Mouse (Mus musculus) lung, embryonic 14.5 days (tissue): ENCODE data around the gene Fosl1. TPM values are rescaled to one million over a fixed set of nuclear protein-coding genes. Genes with fewer than 3 reads are reported as not detected.

Source experiments
- ATAC-seq: fragments of 200-750 bp; cut with Nextera tagmentation; 2 replicates; pipeline ENCODE4 v1.8.0; 2017; ENCODE audit warnings: mild to moderate bottlenecking, moderate TSS enrichment, moderate library complexity; ENCODE audit not compliant: insufficient read depth
- DNase-seq: peaks from one replicate; pipeline ENCODE4 v3.0.0-alpha.2; 2015
- H3K27ac ChIP-seq: fragments of 300-500 bp; sonication (generic); 2 replicates; pipeline ENCODE4 v1.5.1; 2014; ENCODE audit warnings: low read depth, mild to moderate bottlenecking, moderate library complexity
- H3K27me3 ChIP-seq: fragments of 300-500 bp; sonication (generic); 2 replicates; pipeline ENCODE4 v1.6.1; 2014; ENCODE audit warnings: low read length, control low read depth; ENCODE audit not compliant: insufficient read depth
- H3K36me3 ChIP-seq: fragments of 300-500 bp; sonication (generic); 2 replicates; pipeline ENCODE4 v1.6.1; 2014; ENCODE audit warnings: control low read depth; ENCODE audit not compliant: insufficient read depth
- H3K4me1 ChIP-seq: fragments of 300-500 bp; sonication (generic); 2 replicates; pipeline ENCODE4 v1.6.1; 2014; ENCODE audit warnings: antibody characterized with exemption, control low read depth; ENCODE audit not compliant: insufficient read depth
- H3K4me2 ChIP-seq: fragments of 300-500 bp; sonication (generic); 2 replicates; pipeline ENCODE4 v1.6.1; 2014; ENCODE audit warnings: mild to moderate bottlenecking
- H3K4me3 ChIP-seq: fragments of 300-500 bp; sonication (generic); 2 replicates; pipeline ENCODE4 v1.5.1; 2014; ENCODE audit warnings: low read depth, low read length
- H3K9ac ChIP-seq: fragments of 300-500 bp; sonication (generic); 2 replicates; pipeline ENCODE4 v1.6.1; 2014
- H3K9me3 ChIP-seq: fragments of 300-500 bp; sonication (generic); 2 replicates; pipeline ENCODE4 v1.6.1; 2016; ENCODE audit warnings: low read depth, low read length, control low read depth
- CTCF ChIP-seq: IDR thresholded peaks from 2 replicates; pipeline ENCODE4 v1.5.1; 2016; ENCODE audit warnings: antibody characterized with exemption, low read depth
- WGBS: fragments of 180-500 bp; shearing (Covaris S2); extraction: QIAGEN DNeasy Blood & Tissue Kit; methylation state at CpG from one replicate; pipeline ENCODE4 v1.1.7; 2014; 5-methylcytosine and 5-hydroxymethylcytosine counted together
- polyA plus RNA-seq: library from polyadenylated mRNA; unstranded; fragments of >200 nt; fragmentation: Nextera tagmentation; extraction: Ambion mirVana; gene quantifications from 2 replicates; pipeline ENCODE4 v1.2.1, GENCODE M21; 2014

Fosl1 gene
- polyA plus RNA-seq, 1 experiment from 2014 or later: not detected

DNA sequence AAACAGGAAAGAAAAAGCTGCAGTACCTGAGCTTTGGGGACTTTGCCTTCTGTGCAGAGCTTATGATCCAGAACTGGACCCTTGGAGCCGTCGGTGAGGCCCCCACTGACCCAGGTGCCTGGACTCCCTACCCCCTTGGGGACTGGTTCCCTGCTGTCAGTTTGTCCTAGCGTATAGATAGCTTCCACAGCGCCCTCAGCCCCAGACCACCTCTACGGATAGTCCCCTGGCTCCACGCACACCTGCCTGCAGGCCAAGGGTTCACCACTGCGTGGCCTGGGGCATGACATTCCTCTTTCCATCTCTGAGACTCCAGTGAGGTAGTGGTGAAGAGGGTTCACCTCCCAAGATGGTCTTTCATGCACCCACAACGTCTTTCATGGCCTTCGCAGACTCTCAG lies 15.9 kb downstream of the Fosl1 start:
- no peak overlapping the region for H3K9ac ChIP-seq
- no peak overlapping the region for H3K27ac ChIP-seq
- H3K27me3 ChIP-seq: no peaks in the 10 kb centered on the region
- TF ChIP-seq CTCF: no peak
- no peak overlapping the region for H3K4me2 ChIP-seq
- H3K4me1 ChIP-seq: peaks cover 5% of the 10 kb centered on the region
- DNase-seq (no peak), ATAC-seq (no peak)
- WGBS: 87% methylated on average over 9 of the region's 9 CpGs
- H3K9me3 ChIP-seq: no peaks in the 10 kb centered on the region
- no peak overlapping the region for H3K4me3 ChIP-seq
- H3K36me3 ChIP-seq: peaks cover 55% of the 10 kb centered on the region

DNA sequence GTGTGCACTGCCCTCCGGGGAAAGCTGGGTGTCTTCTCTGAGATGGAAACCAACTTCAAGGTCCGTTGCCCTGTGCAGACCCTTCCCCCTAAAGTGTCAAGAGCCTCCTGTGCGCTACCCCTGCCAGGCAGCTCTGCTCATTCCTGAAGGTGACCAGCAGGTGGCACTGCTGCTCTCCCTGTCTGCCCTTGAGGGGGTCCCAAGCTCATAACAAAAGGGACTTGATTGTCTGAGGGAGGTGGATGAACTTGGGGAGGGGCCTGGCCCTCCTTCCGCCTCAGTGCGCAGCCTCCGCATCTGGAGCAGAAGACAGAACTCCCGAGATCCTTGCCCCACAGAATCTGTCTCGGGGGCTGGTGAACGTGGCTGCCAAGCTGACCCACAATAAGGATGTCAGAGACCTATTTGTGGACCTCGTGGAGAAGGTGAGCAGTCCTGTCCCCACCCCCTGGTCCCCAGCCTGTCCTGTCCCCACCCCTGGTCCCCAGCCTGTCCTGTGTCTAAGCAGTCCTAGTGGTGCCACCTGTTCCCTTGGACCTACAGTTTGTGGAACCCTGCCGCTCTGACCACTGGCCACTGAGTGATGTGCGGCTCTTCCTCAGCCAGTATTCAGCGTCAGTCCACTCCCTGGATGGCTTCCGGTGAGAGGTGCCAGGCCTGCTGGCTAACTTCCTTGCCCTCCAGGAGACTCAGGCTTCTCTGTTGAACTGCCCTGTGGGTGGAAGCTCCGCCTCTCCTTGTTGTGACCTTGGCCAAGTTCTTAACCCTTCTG lies 16.6 kb downstream of the Fosl1 start:
- Histone ChIP-seq H3K9ac (peak overlapping the region; percentile 21), H3K4me1 (peaks cover 5% of the 10 kb centered on the region), H3K27ac (peak overlapping the region; percentile 51; the same call in 1 of the 2 replicates), H3K9me3 (no peaks in the 10 kb centered on the region), H3K4me2 (peak overlapping the region; percentile 48), H3K4me3 (peak overlapping the region; percentile 19), H3K36me3 (peaks cover 55% of the 10 kb centered on the region), H3K27me3 (no peaks in the 10 kb centered on the region)
- TF ChIP-seq CTCF: peak; percentile 93
- no peak; the same call in 1 of the 2 replicates for ATAC-seq
- WGBS: 29% methylated on average over 15 of the region's 15 CpGs
- DNase-seq: peak; percentile 87

DNA sequence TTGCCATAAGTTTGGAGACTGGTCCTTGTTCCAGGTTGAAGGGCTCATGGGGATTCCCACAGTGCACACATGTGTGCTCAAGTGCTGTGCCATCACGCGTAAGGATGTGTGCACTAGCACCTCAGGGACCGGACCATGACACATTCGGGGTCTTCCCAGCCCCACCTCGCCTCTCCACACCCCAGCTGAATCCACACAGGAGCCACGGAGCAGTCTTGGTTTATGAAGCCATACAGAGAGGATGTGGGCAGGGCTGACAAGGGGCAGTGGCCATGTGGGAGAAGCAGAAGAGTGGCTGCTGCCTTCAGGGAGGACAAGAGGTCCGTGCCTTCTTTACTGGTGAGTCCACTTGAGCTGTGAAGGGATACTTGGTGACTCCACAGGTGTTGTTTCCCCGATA lies 17.7 kb downstream of the Fosl1 start:
- H3K9ac ChIP-seq: no peak overlapping the region
- 92% methylated on average over 8 of the region's 8 CpGs for WGBS
- H3K27me3 ChIP-seq: peaks cover under 1% of the 10 kb centered on the region; the same call in 1 of the 2 replicates
- peaks cover 5% of the 10 kb centered on the region; the same call in 1 of the 2 replicates for H3K4me1 ChIP-seq
- H3K36me3 ChIP-seq: peaks cover 55% of the 10 kb centered on the region
- ATAC-seq (no peak), DNase-seq (no peak)
- H3K9me3 ChIP-seq: no peaks in the 10 kb centered on the region
- H3K4me2 ChIP-seq: no peak overlapping the region
- H3K4me3 ChIP-seq: no peak overlapping the region
- no peak for TF ChIP-seq CTCF
- H3K27ac ChIP-seq: no peak overlapping the region

DNA sequence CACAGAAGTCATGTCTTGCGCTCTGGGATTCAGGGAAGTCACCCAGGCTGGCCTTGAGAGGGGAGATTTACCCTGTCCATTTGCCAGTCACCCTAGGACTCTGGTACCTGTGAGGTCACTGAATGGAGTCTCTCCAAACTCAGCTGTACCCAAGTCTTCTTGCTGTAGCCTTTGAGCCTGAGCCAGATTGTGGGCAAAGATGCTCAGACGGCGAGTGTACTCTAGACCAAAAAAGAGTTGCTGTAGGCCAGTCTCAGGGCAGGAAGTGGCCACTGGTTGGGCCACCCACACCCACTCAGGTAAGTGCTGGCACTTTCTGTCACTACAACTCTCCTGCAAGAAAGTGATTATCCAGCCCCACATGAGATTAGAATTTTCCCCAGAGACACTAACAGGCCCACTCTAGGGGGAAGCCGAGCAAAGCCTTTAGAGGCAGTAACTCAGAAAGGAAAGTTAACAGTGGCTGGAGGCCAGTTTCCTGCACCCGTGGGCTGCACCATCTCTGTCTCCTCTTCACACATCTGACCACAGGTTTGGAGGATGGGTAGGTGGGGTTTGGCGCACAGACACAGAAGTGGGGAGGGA lies 19.7 kb downstream of the Fosl1 start:
- no peaks in the 10 kb centered on the region for H3K4me1 ChIP-seq
- no peak overlapping the region for H3K9ac ChIP-seq
- no peak overlapping the region for H3K27ac ChIP-seq
- ATAC-seq: no peak
- no peak for DNase-seq
- no peak overlapping the region for H3K4me3 ChIP-seq
- no peaks in the 10 kb centered on the region for H3K9me3 ChIP-seq
- peaks cover 52% of the 10 kb centered on the region for H3K36me3 ChIP-seq
- H3K27me3 ChIP-seq: peaks cover 2% of the 10 kb centered on the region; the same call in 1 of the 2 replicates
- WGBS: 92% methylated on average over 6 of the region's 6 CpGs
- H3K4me2 ChIP-seq: no peak overlapping the region
- no peak for TF ChIP-seq CTCF

DNA sequence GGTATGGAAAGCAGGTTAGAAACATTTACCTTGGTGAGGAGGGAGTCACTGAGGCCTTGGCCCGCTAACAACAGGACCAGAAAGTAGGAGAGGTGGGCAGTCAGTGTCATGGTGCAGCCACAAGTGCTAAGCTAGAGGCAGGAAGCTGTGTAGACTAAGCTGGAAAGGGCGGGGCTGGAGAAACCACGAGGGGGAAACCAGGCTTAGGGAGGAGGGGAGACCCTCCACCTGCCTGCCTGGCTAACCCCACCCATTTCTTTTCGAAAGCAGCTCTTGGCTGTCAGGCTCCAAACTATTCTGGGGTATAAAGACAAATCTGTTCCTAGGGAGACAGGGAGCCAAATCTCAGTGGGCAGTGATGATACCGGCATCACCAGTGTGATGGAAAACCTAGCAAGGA lies 21.0 kb downstream of the Fosl1 start, which contains the start of gene Ctsw:
Gene Ctsw, minus strand, starts transcription at position 134 of the 400 bp plus-strand sequence.
- DNase-seq: no peak
- Histone ChIP-seq H3K36me3 (peaks cover 39% of the 10 kb centered on the region), H3K27me3 (peaks cover 2% of the 10 kb centered on the region; the same call in 1 of the 2 replicates), H3K27ac (no peak within 1 kb of the TSS), H3K4me3 (no peak within 1 kb of the TSS), H3K4me2 (no peak within 1 kb of the TSS), H3K9me3 (no peaks in the 10 kb centered on the region), H3K4me1 (no peaks in the 10 kb centered on the region), H3K9ac (no peak within 1 kb of the TSS)
- TF ChIP-seq CTCF: no peak
- ATAC-seq: no peak
- WGBS: 45% methylated on average over 5 of the region's 5 CpGs

DNA sequence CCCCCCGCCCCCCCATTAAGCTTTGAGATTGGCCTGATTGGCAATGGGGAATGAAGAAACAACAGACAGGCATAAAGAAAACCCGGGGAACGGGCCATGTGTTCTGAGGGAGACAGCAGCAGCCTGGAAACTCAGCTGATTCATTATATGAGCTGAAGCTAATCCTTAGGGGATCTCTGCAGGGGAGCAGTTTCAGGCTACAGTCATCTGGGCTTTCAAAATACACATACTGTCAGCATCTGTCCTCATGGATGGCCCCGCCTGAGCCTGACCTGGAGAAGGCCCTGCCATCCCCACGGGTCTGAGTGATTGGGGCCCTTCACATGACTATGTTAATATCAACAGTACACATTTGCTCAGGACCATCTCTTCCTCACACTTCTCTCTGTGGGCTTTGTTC lies 24.5 kb downstream of the Fosl1 start:
- no peak for DNase-seq
- H3K36me3 ChIP-seq: peaks cover 12% of the 10 kb centered on the region
- H3K9me3 ChIP-seq: no peaks in the 10 kb centered on the region
- H3K27ac ChIP-seq: no peak overlapping the region
- TF ChIP-seq CTCF: no peak
- ATAC-seq: no peak
- WGBS: 38% methylated on average over 5 of the region's 5 CpGs
- H3K4me2 ChIP-seq: no peak overlapping the region
- peaks cover 2% of the 10 kb centered on the region; the same call in 1 of the 2 replicates for H3K27me3 ChIP-seq
- no peak overlapping the region for H3K4me3 ChIP-seq
- H3K9ac ChIP-seq: no peak overlapping the region
- peaks cover 9% of the 10 kb centered on the region; the same call in 1 of the 2 replicates for H3K4me1 ChIP-seq

DNA sequence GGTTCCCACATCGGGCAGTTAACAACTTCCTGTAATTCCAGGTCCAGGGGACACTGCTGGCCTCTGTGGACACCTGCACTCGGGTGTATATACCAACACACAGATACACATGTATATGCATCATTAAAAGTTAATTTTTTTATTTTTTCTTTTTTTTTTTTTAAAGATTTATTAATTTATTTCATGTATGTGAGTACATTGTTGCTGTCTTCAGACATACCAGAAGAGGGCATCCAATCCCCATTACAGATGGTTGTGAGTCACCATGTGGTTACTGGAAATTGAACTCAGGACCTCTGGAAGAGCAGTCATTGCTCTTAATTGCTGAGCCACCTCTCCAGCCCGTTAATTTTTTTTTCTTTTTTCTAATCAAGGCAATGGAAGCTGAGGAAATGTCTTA lies 25.5 kb downstream of the Fosl1 start:
- Histone ChIP-seq H3K9me3 (no peaks in the 10 kb centered on the region), H3K4me3 (no peak overlapping the region), H3K4me1 (peaks cover 9% of the 10 kb centered on the region; the same call in 1 of the 2 replicates), H3K36me3 (peaks cover 15% of the 10 kb centered on the region), H3K9ac (no peak overlapping the region), H3K27me3 (peaks cover 2% of the 10 kb centered on the region; the same call in 1 of the 2 replicates), H3K27ac (peak overlapping the region; percentile 86; the same call in 1 of the 2 replicates), H3K4me2 (peak overlapping the region; percentile 88; the same call in 1 of the 2 replicates)
- no peak for ATAC-seq
- no peak for DNase-seq
- 77% methylated on average over 3 of the region's 3 CpGs for WGBS
- peak; percentile 28; the same call in 1 of the 2 replicates for TF ChIP-seq CTCF
